Mouse (Mus musculus) kidney, adult 2 months (tissue): Measurements from ENCODE around the gene Cab39l.

ENCODE experiments used
- CTCF ChIP-seq: fragments of 200-500 bp; conservative IDR thresholded peaks from 2 replicates; pipeline ENCODE4 v1.5.1; 2011; ENCODE audit warnings: low read depth, mild to moderate bottlenecking, control low read depth, low read length, moderate library complexity, mixed read lengths; ENCODE audit not compliant: insufficient read depth, insufficient read length
- POLR2A ChIP-seq: fragments of 200-500 bp; IDR thresholded peaks from one replicate; pipeline ENCODE4 v1.6.1; 2011; ENCODE audit warnings: low read depth, low read length, control low read depth

- TF ChIP-seq POLR2A: no peak
- TF ChIP-seq CTCF: no peak
These were observed 17.7 kb upstream of the Cab39l start for GRCm38 (mm10) chr14:59422912-59423663.
